Mouse (Mus musculus) midbrain, embryonic 12.5 days (tissue): Measurements from ENCODE around the gene Coro2a. TPM values are rescaled to one million over a fixed set of nuclear protein-coding genes. Genes with fewer than 3 reads are reported as not detected.
"Not testable (repeated sequence)": the region's sequence is repeated elsewhere in the genome, so short reads cannot be mapped to it uniquely, and the experiment has no call there.

Experiments
- ATAC-seq: fragments of 200-750 bp; cut with Nextera tagmentation; 2 replicates; pipeline ENCODE4 v1.8.0; 2017; ENCODE audit warnings: low read depth, moderate TSS enrichment, moderate library complexity; ENCODE audit not compliant: low FRiP score
- H3K27ac ChIP-seq: fragments of 300-500 bp; sonication (generic); replicated peaks from 2 replicates; pipeline ENCODE4 v1.5.1; 2016; ENCODE audit warnings: mild to moderate bottlenecking
- H3K27me3 ChIP-seq: fragments of 300-500 bp; sonication (generic); 2 replicates; pipeline ENCODE4 v1.6.1; 2016; ENCODE audit warnings: mild to moderate bottlenecking
- H3K36me3 ChIP-seq: fragments of 300-500 bp; sonication (generic); 2 replicates; pipeline ENCODE4 v1.6.1; 2016
- H3K4me1 ChIP-seq: fragments of 300-500 bp; sonication (generic); 2 replicates; pipeline ENCODE4 v1.6.1; 2016
- H3K4me2 ChIP-seq: fragments of 300-500 bp; sonication (generic); replicated peaks from 2 replicates; pipeline ENCODE4 v1.6.1; 2016; ENCODE audit warnings: mild to moderate bottlenecking, moderate library complexity
- H3K4me3 ChIP-seq: fragments of 300-500 bp; sonication (generic); 2 replicates; pipeline ENCODE4 v1.5.1; 2016; ENCODE audit warnings: mild to moderate bottlenecking
- H3K9ac ChIP-seq: fragments of 300-500 bp; sonication (generic); replicated peaks from 2 replicates; pipeline ENCODE4 v1.6.1; 2016; ENCODE audit warnings: mild to moderate bottlenecking, moderate library complexity
- H3K9me3 ChIP-seq: fragments of 300-500 bp; sonication (generic); 2 replicates; pipeline ENCODE4 v1.6.1; 2016; ENCODE audit warnings: mild to moderate bottlenecking
- WGBS: fragments of 180-500 bp; shearing (Covaris S2); methylation state at CpG from one replicate; pipeline ENCODE4 v1.1.7; 2016; 5-methylcytosine and 5-hydroxymethylcytosine counted together
- polyA plus RNA-seq: library from polyadenylated mRNA; unstranded; fragments of >200 nt; fragmentation: Nextera tagmentation; extraction: Ambion mirVana; gene quantifications from 2 replicates; pipeline ENCODE4 v1.2.1, GENCODE M21; 2016

The Coro2a gene
- 2.6 and 2.8 TPM in 2 replicates for polyA plus RNA-seq

- peak within 1 kb of the TSS; percentile 67 for H3K9ac ChIP-seq
- peak; percentile 66 for ATAC-seq
- no peak within 1 kb of the TSS for H3K27ac ChIP-seq
- no peaks in the 10 kb centered on the region for H3K9me3 ChIP-seq
- peaks cover 15% of the 10 kb centered on the region for H3K4me1 ChIP-seq
- H3K36me3 ChIP-seq, result no peaks in the 10 kb centered on the region
- H3K4me3 ChIP-seq, result peak within 1 kb of the TSS; percentile 61
- H3K4me2 ChIP-seq, result peak within 1 kb of the TSS; percentile 95
- peaks cover 55% of the 10 kb centered on the region for H3K27me3 ChIP-seq
- under 1% methylated on average over 54 of the region's 66 CpGs for WGBS
These were observed at the start of gene Coro2a for GRCm38 (mm10) chr4:46601844-46602423. TSS of gene Coro2a (minus strand) at chr4:46602202.

GRCm38 (mm10) chr4:46650086-46650753 lies 48.2 kb upstream of the Coro2a start, which contains the start of gene Tbc1d2:
TSS of gene Tbc1d2 (minus strand) at chr4:46650209.
- Histone ChIP-seq H3K27me3 (peaks cover 58% of the 10 kb centered on the region), H3K9ac (peak within 1 kb of the TSS; percentile 52), H3K27ac (peak within 1 kb of the TSS; percentile 50), H3K9me3 (no peaks in the 10 kb centered on the region), H3K4me1 (peaks cover 12% of the 10 kb centered on the region), H3K4me2 (peak within 1 kb of the TSS; percentile 93), H3K4me3 (peak within 1 kb of the TSS; percentile 71), H3K36me3 (no peaks in the 10 kb centered on the region)
- WGBS, result under 1% methylated on average over 69 of the region's 69 CpGs
- peak; percentile 98 for ATAC-seq

GRCm38 (mm10) chr4:46649161-46649560 lies 47.2 kb upstream of the Coro2a start:
- peaks cover 56% of the 10 kb centered on the region for H3K27me3 ChIP-seq
- H3K4me3 ChIP-seq, result peak overlapping the region; percentile 71; the same call in 1 of the 2 replicates
- H3K4me2 ChIP-seq, result peak overlapping the region; percentile 93
- WGBS, result 67% methylated on average over 4 of the region's 4 CpGs
- no peak overlapping the region for H3K27ac ChIP-seq
- peaks cover 12% of the 10 kb centered on the region for H3K4me1 ChIP-seq
- H3K36me3 ChIP-seq, result no peaks in the 10 kb centered on the region
- ATAC-seq, result no peak
- H3K9ac ChIP-seq, result no peak overlapping the region
- H3K9me3 ChIP-seq, result no peaks in the 10 kb centered on the region

DNA sequence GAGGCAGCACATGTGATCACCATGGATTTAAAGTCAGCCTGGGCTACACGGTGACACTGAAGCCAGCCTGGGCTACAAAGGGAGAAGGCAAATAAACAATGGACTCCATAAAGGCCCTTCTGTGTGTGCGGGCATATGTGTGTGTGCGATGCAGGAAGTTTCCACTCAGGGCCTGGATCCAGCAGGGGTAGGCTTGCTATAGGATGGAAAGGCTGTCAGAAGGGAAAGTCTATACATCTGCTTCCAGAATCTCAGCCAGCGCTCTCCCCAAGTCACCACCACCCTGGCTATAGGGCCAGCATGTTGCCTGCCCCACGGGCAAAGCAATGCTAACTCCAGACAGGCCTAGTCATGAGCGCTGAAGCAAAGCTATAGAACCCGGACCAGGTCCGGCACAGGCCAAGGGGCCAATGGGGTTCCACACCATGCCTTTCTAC lies 41.7 kb upstream of the Coro2a start:
- ATAC-seq, result no peak
- no peaks in the 10 kb centered on the region for H3K36me3 ChIP-seq

GRCm38 (mm10) chr4:46642924-46643675 lies 41.1 kb upstream of the Coro2a start:
- no peak overlapping the region for H3K9ac ChIP-seq
- no peaks in the 10 kb centered on the region for H3K36me3 ChIP-seq
- peaks cover 5% of the 10 kb centered on the region; the same call in 1 of the 2 replicates for H3K4me1 ChIP-seq
- 75% methylated on average over 8 of the region's 8 CpGs for WGBS
- H3K27ac ChIP-seq, result no peak overlapping the region
- no peaks in the 10 kb centered on the region for H3K9me3 ChIP-seq
- no peak for ATAC-seq
- H3K4me2 ChIP-seq, result no peak overlapping the region
- H3K4me3 ChIP-seq, result no peak overlapping the region
- peaks cover 8% of the 10 kb centered on the region for H3K27me3 ChIP-seq

More for the DNA sequence above, 41.7 kb upstream of the Coro2a start:
- H3K4me3 ChIP-seq, result no peak overlapping the region
- no peak overlapping the region for H3K27ac ChIP-seq
- H3K4me1 ChIP-seq, result peaks cover 5% of the 10 kb centered on the region; the same call in 1 of the 2 replicates
- WGBS, result 88% methylated on average over 8 of the region's 8 CpGs
- H3K9me3 ChIP-seq, result no peaks in the 10 kb centered on the region
- peaks cover 14% of the 10 kb centered on the region for H3K27me3 ChIP-seq
- no peak overlapping the region for H3K4me2 ChIP-seq
- no peak overlapping the region for H3K9ac ChIP-seq

DNA sequence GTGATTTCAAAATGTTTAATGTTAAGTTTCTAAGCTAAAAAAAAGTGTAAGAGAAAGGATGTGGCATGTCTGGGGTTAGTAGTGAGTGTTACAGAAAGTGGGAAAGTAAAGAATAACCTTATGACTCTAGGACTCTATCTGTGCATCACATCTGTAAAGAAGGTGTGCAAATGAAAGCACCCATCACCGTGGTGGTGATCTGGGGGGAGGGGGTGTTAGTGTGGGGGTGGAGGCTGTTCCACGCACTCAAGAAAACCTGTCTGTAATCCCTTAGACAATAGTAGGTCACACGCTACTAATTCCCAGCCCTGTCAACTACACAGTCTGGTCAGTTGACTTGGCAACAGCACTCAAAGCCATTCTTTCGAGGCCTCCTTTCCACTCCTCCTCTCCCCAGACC lies 39.3 kb upstream of the Coro2a start:
- 14% methylated on average over 4 of the region's 4 CpGs for WGBS
- Histone ChIP-seq H3K4me3 (no peak overlapping the region), H3K27me3 (no peaks in the 10 kb centered on the region), H3K4me1 (peaks cover 5% of the 10 kb centered on the region; the same call in 1 of the 2 replicates), H3K27ac (no peak overlapping the region), H3K36me3 (no peaks in the 10 kb centered on the region), H3K9ac (no peak overlapping the region), H3K9me3 (no peaks in the 10 kb centered on the region), H3K4me2 (no peak overlapping the region)
- no peak for ATAC-seq

- no peak overlapping the region for H3K4me3 ChIP-seq
- no peak overlapping the region for H3K27ac ChIP-seq
- no peaks in the 10 kb centered on the region for H3K27me3 ChIP-seq
- no peaks in the 10 kb centered on the region for H3K36me3 ChIP-seq
- H3K9me3 ChIP-seq, result no peaks in the 10 kb centered on the region
- no peak for ATAC-seq
- 88% methylated on average over 8 of the region's 8 CpGs for WGBS
- peaks cover 5% of the 10 kb centered on the region; the same call in 1 of the 2 replicates for H3K4me1 ChIP-seq
- no peak overlapping the region for H3K4me2 ChIP-seq
- H3K9ac ChIP-seq, result no peak overlapping the region
These were observed 37.9 kb upstream of the Coro2a start for GRCm38 (mm10) chr4:46639866-46640265.

DNA sequence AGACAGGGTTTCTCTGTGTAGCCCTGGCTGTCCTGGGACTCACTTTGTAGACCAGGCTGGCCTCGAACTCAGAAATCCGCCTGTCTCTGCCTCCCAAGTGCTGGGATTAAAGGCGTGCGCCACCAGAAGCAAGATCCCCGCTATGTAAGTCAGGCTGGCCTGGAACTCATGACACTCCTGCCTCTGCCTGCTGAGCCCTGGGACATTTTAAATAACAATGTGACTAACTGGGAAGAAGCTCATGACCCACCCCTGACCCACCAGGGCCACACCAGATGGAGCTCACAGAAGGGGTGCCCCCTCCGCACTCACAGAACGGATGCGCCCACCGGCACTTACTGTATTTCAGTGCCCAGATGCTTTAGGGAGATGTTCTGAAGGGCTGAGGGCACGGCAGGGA lies 35.2 kb upstream of the Coro2a start:
- not testable (repeated sequence) for H3K4me3 ChIP-seq, H3K4me2 ChIP-seq, H3K27ac ChIP-seq, H3K27me3 ChIP-seq, ATAC-seq, H3K4me1 ChIP-seq, H3K36me3 ChIP-seq, H3K9ac ChIP-seq, H3K9me3 ChIP-seq
- 90% methylated on average over 10 of the region's 10 CpGs for WGBS

- Histone ChIP-seq H3K27ac (no peak overlapping the region), H3K27me3 (0 out of 2 replicates have a peak, but pooled peaks cover 5% of the 10 kb centered on the region), H3K4me2 (no peak overlapping the region), H3K4me3 (no peak overlapping the region), H3K4me1 (no peaks in the 10 kb centered on the region), H3K9me3 (no peaks in the 10 kb centered on the region), H3K36me3 (no peaks in the 10 kb centered on the region), H3K9ac (no peak overlapping the region)
- no peak for ATAC-seq
- WGBS, result 89% methylated on average over 16 of the region's 16 CpGs
These were observed 33.9 kb upstream of the Coro2a start for GRCm38 (mm10) chr4:46635702-46636430.

DNA sequence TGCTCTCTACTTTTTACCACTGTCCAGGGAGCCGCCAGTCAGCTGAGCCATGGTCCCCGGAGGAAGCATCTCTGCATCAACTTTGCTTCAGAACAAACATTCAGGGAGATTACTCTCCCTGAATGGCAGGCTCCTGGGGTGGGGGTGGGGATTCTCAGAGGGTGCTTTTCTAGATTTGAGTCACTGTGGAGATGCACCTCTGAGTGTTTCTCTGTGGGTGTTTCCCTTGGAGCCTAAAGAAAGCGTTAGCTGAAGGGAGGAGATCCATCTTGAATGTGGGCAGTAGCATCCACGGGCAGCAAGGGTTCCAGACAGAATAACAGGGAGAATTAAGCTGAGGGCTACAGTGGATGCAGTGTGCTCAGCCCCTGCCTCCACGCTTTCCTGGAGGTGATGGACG lies 32.9 kb upstream of the Coro2a start:
- no peak for ATAC-seq
- no peak overlapping the region for H3K27ac ChIP-seq
- H3K9me3 ChIP-seq, result no peaks in the 10 kb centered on the region
- no peak overlapping the region for H3K4me3 ChIP-seq
- no peaks in the 10 kb centered on the region for H3K36me3 ChIP-seq
- 0 out of 2 replicates have a peak, but pooled peaks cover 5% of the 10 kb centered on the region for H3K27me3 ChIP-seq
- no peak overlapping the region for H3K9ac ChIP-seq
- no peaks in the 10 kb centered on the region for H3K4me1 ChIP-seq
- H3K4me2 ChIP-seq, result no peak overlapping the region
- WGBS, result 56% methylated on average over 6 of the region's 6 CpGs

GRCm38 (mm10) chr4:46633565-46633964 lies 31.6 kb upstream of the Coro2a start:
- 77% methylated on average over 6 of the region's 6 CpGs for WGBS

More at GRCm38 (mm10) chr4:46633565-46633964, 31.6 kb upstream of the Coro2a start:
- H3K27ac ChIP-seq, H3K9me3 ChIP-seq, H3K4me2 ChIP-seq, H3K4me3 ChIP-seq, H3K4me1 ChIP-seq, H3K27me3 ChIP-seq, H3K36me3 ChIP-seq, H3K9ac ChIP-seq, ATAC-seq: not testable (repeated sequence)
